Mouse (Mus musculus) liver, adult 10 weeks (tissue): Measurements from ENCODE around the gene Pla1a. TPM values are rescaled to one million over a fixed set of nuclear protein-coding genes. Genes with fewer than 3 reads are reported as not detected.

Source experiments
- polyA plus RNA-seq: library from polyadenylated mRNA; stranded (reverse); fragments of 350-450 nt; fragmentation: Illumina TruSeq; extraction: RNeasy Lipid Tissue Mini Kit (QIAGEN cat#74804); gene quantifications from one replicate; pipeline ENCODE4 v1.2.3, GENCODE M21; 2014; ENCODE audit warnings: low read depth, low replicate concordance

Pla1a gene
- 22.8 TPM for polyA plus RNA-seq

DNA sequence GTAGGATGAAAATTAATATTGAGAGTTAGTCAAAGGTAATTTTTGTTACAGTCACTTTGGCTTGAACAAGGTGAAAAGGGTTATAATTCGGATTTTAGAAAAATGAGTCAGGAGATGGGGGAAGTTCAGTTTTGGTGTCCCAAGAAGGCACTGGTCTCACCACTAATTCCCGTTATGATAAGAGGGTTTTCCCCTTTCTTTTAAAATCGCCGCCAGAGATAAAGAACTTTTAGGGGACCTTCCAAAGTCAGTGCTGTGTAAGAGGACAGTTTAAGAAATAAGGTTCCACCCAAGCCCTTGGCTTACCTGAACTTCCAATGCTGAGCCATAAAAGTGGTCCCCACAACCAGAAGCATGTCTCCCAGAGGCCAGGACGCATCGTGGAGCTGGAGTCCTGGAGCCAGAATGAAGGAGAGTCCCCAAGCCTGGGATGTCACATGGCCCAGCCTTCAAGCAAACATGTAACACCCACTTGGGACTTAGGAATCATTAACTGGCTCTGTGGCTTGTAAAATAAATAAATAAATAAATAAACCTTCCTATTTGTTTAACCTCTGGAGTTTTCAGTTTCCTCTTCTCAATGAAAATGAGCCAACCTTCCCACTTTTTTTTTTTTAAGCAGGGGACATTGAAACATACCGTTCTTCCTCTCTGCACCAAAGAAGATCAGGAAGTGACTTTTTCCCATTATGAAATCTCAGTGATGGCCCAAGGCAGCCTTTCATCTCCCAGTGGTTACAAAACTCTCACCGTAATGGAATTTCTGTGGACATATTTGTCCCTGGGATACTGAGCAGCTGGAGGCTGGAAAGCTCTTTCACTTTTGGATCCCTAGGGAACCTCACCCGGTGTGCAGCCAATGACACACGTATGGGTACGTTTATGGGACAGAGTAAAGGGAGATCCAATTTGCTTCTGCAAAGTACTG is at the start of gene Pla1a:
Gene Pla1a, minus strand, starts transcription at position 648 of the 928 bp plus-strand sequence.

DNA sequence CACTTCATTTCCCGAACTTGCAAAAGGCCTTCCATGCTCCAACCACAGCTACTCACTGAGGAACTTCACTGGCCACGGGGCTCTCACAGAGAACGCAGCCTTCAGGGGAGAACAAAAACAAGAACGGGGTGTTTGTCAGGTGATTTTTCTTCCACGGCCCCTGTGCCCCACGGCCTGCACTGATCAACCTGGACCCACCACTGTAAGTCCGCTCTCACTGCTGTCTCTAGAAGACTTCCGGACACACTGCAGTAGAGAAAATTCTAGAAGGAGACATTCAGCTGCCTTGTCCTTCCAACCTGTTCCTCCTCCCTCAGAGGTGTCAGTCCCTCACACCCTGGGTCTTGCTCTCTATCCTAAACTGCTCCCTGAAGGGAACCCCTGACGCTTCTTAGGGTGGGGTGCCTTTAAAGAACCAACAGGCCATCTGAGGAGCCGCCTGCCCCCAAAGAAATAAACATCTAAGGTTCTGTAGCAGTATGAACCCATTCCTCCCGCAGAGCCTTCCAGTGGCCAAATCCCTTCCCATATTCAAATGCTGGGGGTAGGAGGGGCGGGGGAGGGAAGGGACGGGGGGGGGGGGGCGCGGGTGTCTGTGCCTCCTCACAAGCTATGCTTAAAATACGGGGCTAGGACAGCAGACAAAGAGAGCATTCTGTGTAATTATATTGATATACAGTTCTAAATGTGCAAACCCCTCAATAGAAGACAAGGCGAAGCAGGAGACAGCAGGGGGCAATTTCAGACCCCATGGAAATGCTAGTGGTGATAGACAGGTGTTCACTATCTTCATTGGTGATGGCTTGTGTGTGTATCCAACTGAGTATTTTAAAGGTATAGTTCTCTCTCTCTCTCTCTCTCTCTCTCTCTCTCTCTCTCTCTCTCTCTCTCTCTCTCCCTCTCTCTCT is 22.8 kb upstream of the Pla1a start, which contains the start of gene Cd80:
Gene Cd80, plus strand, starts transcription at position 51 of the 908 bp plus-strand sequence.

DNA sequence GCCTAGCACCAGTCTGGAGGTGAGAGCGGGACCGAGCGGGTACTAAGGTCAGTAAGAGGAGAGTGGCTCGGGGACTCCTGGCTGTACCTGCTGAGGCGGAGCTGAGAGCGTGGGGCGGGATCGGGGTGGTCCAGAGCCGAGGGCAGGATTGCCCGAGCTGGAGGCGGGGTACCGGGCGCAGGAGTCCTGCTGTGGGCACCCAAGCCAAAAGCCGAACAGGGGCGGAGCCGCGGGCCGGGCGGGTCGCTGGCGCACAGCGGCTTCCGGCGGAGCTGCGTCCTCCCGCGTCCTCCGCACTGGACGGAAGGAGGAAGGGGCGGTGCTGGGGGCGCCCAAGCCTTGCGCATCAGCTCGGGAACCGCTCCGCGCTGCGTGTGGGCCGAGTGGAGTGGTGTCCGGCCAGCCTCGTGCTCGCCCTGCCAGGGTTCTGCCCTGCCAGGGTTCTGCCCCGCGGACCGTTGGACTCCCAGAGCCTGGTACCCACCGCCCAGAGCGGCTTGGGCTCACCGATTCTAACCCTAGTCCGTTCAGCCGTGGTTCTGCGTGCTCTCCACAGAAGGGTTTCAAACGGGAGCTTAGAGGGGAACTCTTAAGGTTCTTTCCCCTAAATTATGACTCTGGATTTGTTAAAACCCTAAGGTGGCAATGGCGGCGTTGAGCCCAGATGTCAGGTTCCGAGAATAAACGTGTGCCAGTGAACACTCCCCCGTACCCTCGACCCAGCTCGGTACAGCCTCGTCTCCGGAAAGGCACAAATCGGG is 19.7 kb upstream of the Pla1a start, which contains the start of gene Adprh:
Gene Adprh, minus strand, starts transcription at position 262 of the 761 bp plus-strand sequence.

DNA sequence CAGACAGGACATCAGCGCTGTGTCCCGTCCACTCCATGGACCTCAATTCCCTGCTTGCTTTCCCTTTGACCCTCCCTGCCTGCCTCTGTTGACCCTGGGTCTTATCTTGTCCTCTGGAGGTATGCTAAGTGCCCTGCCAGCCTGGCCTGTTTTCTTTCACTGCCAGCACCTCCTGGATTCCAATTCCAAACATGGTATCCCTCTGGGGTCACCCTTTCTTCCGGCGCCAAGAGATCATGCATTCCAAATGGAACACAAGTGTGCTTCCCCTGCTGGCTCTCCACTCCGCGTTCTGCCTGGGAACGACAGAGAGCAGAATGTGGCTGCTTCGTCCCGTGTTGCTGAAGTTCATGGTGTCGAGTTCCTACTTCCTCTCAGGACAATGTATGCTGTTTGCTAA is 71.0 kb downstream of the Pla1a start, which contains the start of gene Popdc2:
Gene Popdc2, plus strand, starts transcription at position 277 of the 400 bp plus-strand sequence.

DNA sequence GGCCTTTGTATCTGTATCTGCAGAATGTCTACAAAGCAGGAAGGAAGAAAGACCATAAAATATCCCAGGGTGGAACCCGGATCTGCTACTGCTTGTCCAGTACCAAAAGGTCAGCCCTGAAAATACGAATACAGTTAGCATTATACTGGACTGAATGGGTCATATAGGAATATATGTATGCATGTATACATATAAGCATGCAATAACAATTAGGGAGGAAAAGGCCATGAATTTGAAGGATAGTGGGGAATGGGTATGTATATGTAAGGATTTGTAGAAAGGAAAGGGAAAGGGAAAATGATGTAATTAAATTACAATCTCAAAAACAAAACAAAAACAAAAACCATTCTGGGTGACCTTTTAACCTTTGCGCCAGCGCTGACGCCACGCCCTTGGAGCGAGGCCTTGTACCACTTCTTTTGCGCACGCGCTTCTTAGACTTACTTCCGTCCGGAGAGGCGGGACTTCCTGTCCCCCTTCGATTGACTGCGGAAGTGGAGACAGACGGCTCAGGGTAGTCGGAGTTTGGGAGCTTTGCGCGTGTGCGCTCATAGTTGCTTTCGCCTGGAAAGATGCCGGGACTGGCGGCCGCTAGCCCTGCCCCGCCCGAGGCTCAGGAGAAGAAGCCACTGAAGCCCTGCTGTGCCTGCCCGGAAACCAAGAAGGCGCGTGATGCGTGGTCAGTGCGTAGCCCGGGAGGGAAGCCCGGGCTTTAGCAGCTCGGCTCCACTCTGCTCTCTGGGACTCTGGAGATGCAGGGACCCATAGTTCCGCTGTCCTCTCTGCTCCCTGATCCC is 86.2 kb downstream of the Pla1a start, which contains the start of the genes Cox17 and Gm21987:
Gene Cox17, plus strand, starts transcription at position 463 of the 797 bp plus-strand sequence.
Gene Gm21987, plus strand, starts transcription at position 512 of the 797 bp plus-strand sequence.

Other genes starting within 250 kb of the Pla1a start
- 13.2 TPM for gene Nr1i2, start 138.3 kb downstream of the Pla1a start, polyA plus RNA-seq
- gene Maats1, start 91.0 kb downstream of the Pla1a start, polyA plus RNA-seq, result not detected
- gene Cox17, start 86.2 kb downstream of the Pla1a start, polyA plus RNA-seq, result 58.9 TPM
- gene Gm21987, start 86.1 kb downstream of the Pla1a start, polyA plus RNA-seq, result not detected
- gene Popdc2, start 70.9 kb downstream of the Pla1a start, polyA plus RNA-seq, result not detected
- gene Adprh, start 19.6 kb upstream of the Pla1a start, polyA plus RNA-seq, result 1.6 TPM
- gene Cd80, start 22.4 kb upstream of the Pla1a start, polyA plus RNA-seq, result 0.58 TPM
- gene Timmdc1, start 89.5 kb upstream of the Pla1a start, polyA plus RNA-seq, result 18.3 TPM
- gene Poglut1, start 117.1 kb upstream of the Pla1a start, polyA plus RNA-seq, result 15.6 TPM
- 20.0 TPM for gene Tmem39a, start 125.6 kb upstream of the Pla1a start, polyA plus RNA-seq